Mouse (Mus musculus): ENCODE measurements around the gene Snd1. TPM values are rescaled to one million over a fixed set of nuclear protein-coding genes. Genes with fewer than 3 reads are reported as not detected.

Gene Snd1
- polyA plus RNA-seq, 1 experiment from 2014 or later = 128 TPM

- 79% methylated on average over 10 of the region's 10 CpGs for WGBS
- H3K4me1 ChIP-seq (replicated peaks; ENCODE audit: control insufficient read depth, insufficient read depth, low read length) = no peaks in the 10 kb centered on the region
- no peak for ATAC-seq (ENCODE audit: low read depth)
- H3K27me3 ChIP-seq (ENCODE audit: control insufficient read depth, insufficient read depth, low read depth, low read length) = no peaks in the 10 kb centered on the region
- no peak overlapping the region for H3K27ac ChIP-seq (ENCODE audit: low read length)
- no peak overlapping the region for H3K4me3 ChIP-seq (ENCODE audit: low read length)
- no peak overlapping the region for H3K9ac ChIP-seq (ENCODE audit: low read length)
- no peaks in the 10 kb centered on the region for H3K36me3 ChIP-seq (ENCODE audit: control insufficient read depth, insufficient read depth, low read length)
- no peak overlapping the region for H3K4me2 ChIP-seq (ENCODE audit: low read depth, low read length)
- no peaks in the 10 kb centered on the region for H3K9me3 ChIP-seq (ENCODE audit: control insufficient read depth, low read length)
These were observed 482.5 kb downstream of the Snd1 start for GRCm38 (mm10) chr6:28957486-28957885.

- Histone ChIP-seq H3K36me3 (ENCODE audit: control insufficient read depth, insufficient read depth, low read length) (no peaks in the 10 kb centered on the region), H3K27me3 (ENCODE audit: control insufficient read depth, insufficient read depth, low read depth, low read length) (no peaks in the 10 kb centered on the region), H3K9ac (ENCODE audit: low read length) (no peak overlapping the region), H3K4me2 (ENCODE audit: low read depth, low read length) (no peak overlapping the region), H3K27ac (ENCODE audit: low read length) (no peak overlapping the region), H3K4me3 (ENCODE audit: low read length) (no peak overlapping the region), H3K4me1 (replicated peaks; ENCODE audit: control insufficient read depth, insufficient read depth, low read length) (no peaks in the 10 kb centered on the region), H3K9me3 (ENCODE audit: control insufficient read depth, low read length) (no peaks in the 10 kb centered on the region)
- no peak for ATAC-seq (ENCODE audit: low read depth)
- 56% methylated on average over 5 of the region's 5 CpGs for WGBS
These were observed 488.2 kb downstream of the Snd1 start for GRCm38 (mm10) chr6:28963178-28963577.

GRCm38 (mm10) chr6:28965264-28965663 is 490.3 kb downstream of the Snd1 start:
- no peaks in the 10 kb centered on the region for H3K4me1 ChIP-seq (replicated peaks; ENCODE audit: control insufficient read depth, insufficient read depth, low read length)
- 46% methylated on average over 8 of the region's 8 CpGs for WGBS

GRCm38 (mm10) chr6:28969615-28970014 is 494.7 kb downstream of the Snd1 start:
- no peak for ATAC-seq (ENCODE audit: low read depth)
- H3K27ac ChIP-seq (ENCODE audit: low read length) = no peak overlapping the region
- WGBS = 32% methylated on average over 5 of the region's 5 CpGs

More at GRCm38 (mm10) chr6:28965264-28965663, 490.3 kb downstream of the Snd1 start:
- no peaks in the 10 kb centered on the region for H3K9me3 ChIP-seq (ENCODE audit: control insufficient read depth, low read length)
- no peak overlapping the region for H3K9ac ChIP-seq (ENCODE audit: low read length)
- H3K36me3 ChIP-seq (ENCODE audit: control insufficient read depth, insufficient read depth, low read length) = no peaks in the 10 kb centered on the region
- H3K4me2 ChIP-seq (ENCODE audit: low read depth, low read length) = no peak overlapping the region
- H3K27me3 ChIP-seq (ENCODE audit: control insufficient read depth, insufficient read depth, low read depth, low read length) = no peaks in the 10 kb centered on the region
- ATAC-seq (ENCODE audit: low read depth) = no peak
- H3K4me3 ChIP-seq (ENCODE audit: low read length) = no peak overlapping the region
- no peak overlapping the region for H3K27ac ChIP-seq (ENCODE audit: low read length)

GRCm38 (mm10) chr6:28970711-28971110 is 495.8 kb downstream of the Snd1 start:
- H3K27ac ChIP-seq (ENCODE audit: low read length) = no peak overlapping the region
- no peak overlapping the region for H3K4me3 ChIP-seq (ENCODE audit: low read length)
- H3K4me2 ChIP-seq (ENCODE audit: low read depth, low read length) = no peak overlapping the region
- H3K27me3 ChIP-seq (ENCODE audit: control insufficient read depth, insufficient read depth, low read depth, low read length) = no peaks in the 10 kb centered on the region
- ATAC-seq (ENCODE audit: low read depth) = no peak
- H3K36me3 ChIP-seq (ENCODE audit: control insufficient read depth, insufficient read depth, low read length) = no peaks in the 10 kb centered on the region
- H3K9ac ChIP-seq (ENCODE audit: low read length) = no peak overlapping the region
- 58% methylated on average over 4 of the region's 4 CpGs for WGBS
- H3K4me1 ChIP-seq (replicated peaks; ENCODE audit: control insufficient read depth, insufficient read depth, low read length) = no peaks in the 10 kb centered on the region
- no peaks in the 10 kb centered on the region for H3K9me3 ChIP-seq (ENCODE audit: control insufficient read depth, low read length)

More at GRCm38 (mm10) chr6:28969615-28970014, 494.7 kb downstream of the Snd1 start:
- no peaks in the 10 kb centered on the region for H3K9me3 ChIP-seq (ENCODE audit: control insufficient read depth, low read length)
- no peak overlapping the region for H3K4me3 ChIP-seq (ENCODE audit: low read length)
- H3K36me3 ChIP-seq (ENCODE audit: control insufficient read depth, insufficient read depth, low read length) = no peaks in the 10 kb centered on the region
- no peak overlapping the region for H3K4me2 ChIP-seq (ENCODE audit: low read depth, low read length)
- no peaks in the 10 kb centered on the region for H3K4me1 ChIP-seq (replicated peaks; ENCODE audit: control insufficient read depth, insufficient read depth, low read length)
- no peaks in the 10 kb centered on the region for H3K27me3 ChIP-seq (ENCODE audit: control insufficient read depth, insufficient read depth, low read depth, low read length)
- H3K9ac ChIP-seq (ENCODE audit: low read length) = no peak overlapping the region

GRCm38 (mm10) chr6:28974498-28974897 is 499.6 kb downstream of the Snd1 start:
- H3K4me1 ChIP-seq (replicated peaks; ENCODE audit: control insufficient read depth, insufficient read depth, low read length) = no peaks in the 10 kb centered on the region
- no peak overlapping the region for H3K4me3 ChIP-seq (ENCODE audit: low read length)
- no peak overlapping the region for H3K27ac ChIP-seq (ENCODE audit: low read length)
- WGBS = 78% methylated on average over 3 of the region's 3 CpGs
- H3K9me3 ChIP-seq (ENCODE audit: control insufficient read depth, low read length) = no peaks in the 10 kb centered on the region
- H3K4me2 ChIP-seq (ENCODE audit: low read depth, low read length) = no peak overlapping the region
- no peak overlapping the region for H3K9ac ChIP-seq (ENCODE audit: low read length)
- H3K27me3 ChIP-seq (ENCODE audit: control insufficient read depth, insufficient read depth, low read depth, low read length) = peaks cover 5% of the 10 kb centered on the region; the same call in 1 of the 2 replicates
- no peaks in the 10 kb centered on the region for H3K36me3 ChIP-seq (ENCODE audit: control insufficient read depth, insufficient read depth, low read length)
- no peak for ATAC-seq (ENCODE audit: low read depth)

GRCm38 (mm10) chr6:28975106-28975505 is 500.2 kb downstream of the Snd1 start:
- no peaks in the 10 kb centered on the region for H3K36me3 ChIP-seq (ENCODE audit: control insufficient read depth, insufficient read depth, low read length)
- H3K4me2 ChIP-seq (ENCODE audit: low read depth, low read length) = no peak overlapping the region
- no peaks in the 10 kb centered on the region for H3K9me3 ChIP-seq (ENCODE audit: control insufficient read depth, low read length)
- no peaks in the 10 kb centered on the region for H3K4me1 ChIP-seq (replicated peaks; ENCODE audit: control insufficient read depth, insufficient read depth, low read length)
- 86% methylated on average over 1 of the region's 1 CpGs for WGBS
- no peak for ATAC-seq (ENCODE audit: low read depth)
- no peak overlapping the region for H3K9ac ChIP-seq (ENCODE audit: low read length)
- no peak overlapping the region for H3K4me3 ChIP-seq (ENCODE audit: low read length)
- H3K27me3 ChIP-seq (ENCODE audit: control insufficient read depth, insufficient read depth, low read depth, low read length) = peaks cover 8% of the 10 kb centered on the region; the same call in 1 of the 2 replicates
- H3K27ac ChIP-seq (ENCODE audit: low read length) = no peak overlapping the region

- 39% methylated on average over 4 of the region's 5 CpGs for WGBS
- Histone ChIP-seq H3K4me2 (ENCODE audit: low read depth, low read length) (no peak overlapping the region), H3K27me3 (ENCODE audit: control insufficient read depth, insufficient read depth, low read depth, low read length) (peaks cover 24% of the 10 kb centered on the region), H3K9ac (ENCODE audit: low read length) (no peak overlapping the region), H3K4me1 (replicated peaks; ENCODE audit: control insufficient read depth, insufficient read depth, low read length) (0 out of 2 replicates have a peak, but pooled peaks cover 2% of the 10 kb centered on the region), H3K36me3 (ENCODE audit: control insufficient read depth, insufficient read depth, low read length) (no peaks in the 10 kb centered on the region), H3K4me3 (ENCODE audit: low read length) (no peak overlapping the region), H3K27ac (ENCODE audit: low read length) (0 out of 2 replicates have a peak overlapping the region, but pooled peaks have one; percentile 43), H3K9me3 (ENCODE audit: control insufficient read depth, low read length) (no peaks in the 10 kb centered on the region)
- no peak for ATAC-seq (ENCODE audit: low read depth)
These were observed 503.1 kb downstream of the Snd1 start for GRCm38 (mm10) chr6:28978031-28978430.

- H3K9me3 ChIP-seq (ENCODE audit: control insufficient read depth, low read length) = no peaks in the 10 kb centered on the region
- peaks cover 24% of the 10 kb centered on the region for H3K27me3 ChIP-seq (ENCODE audit: control insufficient read depth, insufficient read depth, low read depth, low read length)
- 0 out of 2 replicates have a peak, but pooled peaks cover 2% of the 10 kb centered on the region for H3K4me1 ChIP-seq (replicated peaks; ENCODE audit: control insufficient read depth, insufficient read depth, low read length)
- H3K27ac ChIP-seq (ENCODE audit: low read length) = no peak overlapping the region
- no peak overlapping the region for H3K9ac ChIP-seq (ENCODE audit: low read length)
- ATAC-seq (ENCODE audit: low read depth) = no peak
- no peaks in the 10 kb centered on the region for H3K36me3 ChIP-seq (ENCODE audit: control insufficient read depth, insufficient read depth, low read length)
- H3K4me2 ChIP-seq (ENCODE audit: low read depth, low read length) = no peak overlapping the region
- 80% methylated on average over 3 of the region's 3 CpGs for WGBS
- no peak overlapping the region for H3K4me3 ChIP-seq (ENCODE audit: low read length)
These were observed 503.9 kb downstream of the Snd1 start for GRCm38 (mm10) chr6:28978881-28979280.

- WGBS = 56% methylated on average over 8 of the region's 8 CpGs
- Histone ChIP-seq H3K36me3 (ENCODE audit: control insufficient read depth, insufficient read depth, low read length) (no peaks in the 10 kb centered on the region), H3K9me3 (ENCODE audit: control insufficient read depth, low read length) (no peaks in the 10 kb centered on the region), H3K27ac (ENCODE audit: low read length) (no peak overlapping the region), H3K4me1 (replicated peaks; ENCODE audit: control insufficient read depth, insufficient read depth, low read length) (0 out of 2 replicates have a peak, but pooled peaks cover 2% of the 10 kb centered on the region), H3K4me2 (ENCODE audit: low read depth, low read length) (no peak overlapping the region), H3K4me3 (ENCODE audit: low read length) (no peak overlapping the region), H3K9ac (ENCODE audit: low read length) (no peak overlapping the region), H3K27me3 (ENCODE audit: control insufficient read depth, insufficient read depth, low read depth, low read length) (peaks cover 24% of the 10 kb centered on the region)
- ATAC-seq (ENCODE audit: low read depth) = no peak
These were observed 504.6 kb downstream of the Snd1 start for GRCm38 (mm10) chr6:28979586-28979985.
